Mouse (Mus musculus): ENCODE measurements around the gene Ppm1l.

The Ppm1l gene

DNA sequence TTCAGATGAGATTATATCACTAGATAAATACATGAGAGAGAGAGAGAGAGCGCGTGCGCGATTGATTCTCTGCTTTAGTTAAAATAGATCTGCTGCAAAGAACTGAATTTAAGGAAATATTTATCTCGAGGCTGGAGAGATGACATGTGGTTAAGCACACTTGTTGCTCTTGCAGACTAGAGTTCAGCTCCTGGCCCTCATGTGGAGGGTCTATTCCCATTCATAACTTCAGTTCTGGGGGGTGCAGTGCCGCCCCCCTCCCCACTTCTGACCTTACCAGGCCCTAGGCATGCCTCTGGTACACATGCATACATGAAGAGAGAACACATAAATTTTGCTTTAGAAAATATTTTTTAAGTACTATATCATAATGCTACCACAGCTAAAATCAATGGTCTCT, 280.6 kb downstream of the Ppm1l start:
- DNase-seq (ENCODE audit: low spot score in 2 of 2): no peak

DNA sequence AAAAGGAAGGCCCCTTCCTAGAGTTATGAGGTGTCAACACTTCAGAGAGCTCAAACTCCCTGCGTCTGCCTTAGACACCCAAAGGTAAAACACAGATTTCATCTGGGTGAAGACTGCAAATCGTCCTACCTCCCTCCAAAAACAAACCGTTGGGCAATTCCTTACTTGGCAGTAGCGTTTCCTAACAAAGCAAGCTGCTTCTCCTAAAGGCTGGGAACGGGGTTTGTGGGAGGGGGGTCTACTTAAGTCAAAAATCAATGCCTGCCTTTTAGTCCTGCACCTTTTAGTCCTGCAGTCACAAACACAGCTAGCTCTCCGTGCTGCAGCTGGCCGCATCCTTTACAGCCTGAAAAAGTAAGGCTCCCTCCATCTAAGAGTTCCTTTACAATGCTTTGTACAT, 281.2 kb downstream of the Ppm1l start:
- DNase-seq (ENCODE audit: low spot score in 2 of 2): no peak

DNA sequence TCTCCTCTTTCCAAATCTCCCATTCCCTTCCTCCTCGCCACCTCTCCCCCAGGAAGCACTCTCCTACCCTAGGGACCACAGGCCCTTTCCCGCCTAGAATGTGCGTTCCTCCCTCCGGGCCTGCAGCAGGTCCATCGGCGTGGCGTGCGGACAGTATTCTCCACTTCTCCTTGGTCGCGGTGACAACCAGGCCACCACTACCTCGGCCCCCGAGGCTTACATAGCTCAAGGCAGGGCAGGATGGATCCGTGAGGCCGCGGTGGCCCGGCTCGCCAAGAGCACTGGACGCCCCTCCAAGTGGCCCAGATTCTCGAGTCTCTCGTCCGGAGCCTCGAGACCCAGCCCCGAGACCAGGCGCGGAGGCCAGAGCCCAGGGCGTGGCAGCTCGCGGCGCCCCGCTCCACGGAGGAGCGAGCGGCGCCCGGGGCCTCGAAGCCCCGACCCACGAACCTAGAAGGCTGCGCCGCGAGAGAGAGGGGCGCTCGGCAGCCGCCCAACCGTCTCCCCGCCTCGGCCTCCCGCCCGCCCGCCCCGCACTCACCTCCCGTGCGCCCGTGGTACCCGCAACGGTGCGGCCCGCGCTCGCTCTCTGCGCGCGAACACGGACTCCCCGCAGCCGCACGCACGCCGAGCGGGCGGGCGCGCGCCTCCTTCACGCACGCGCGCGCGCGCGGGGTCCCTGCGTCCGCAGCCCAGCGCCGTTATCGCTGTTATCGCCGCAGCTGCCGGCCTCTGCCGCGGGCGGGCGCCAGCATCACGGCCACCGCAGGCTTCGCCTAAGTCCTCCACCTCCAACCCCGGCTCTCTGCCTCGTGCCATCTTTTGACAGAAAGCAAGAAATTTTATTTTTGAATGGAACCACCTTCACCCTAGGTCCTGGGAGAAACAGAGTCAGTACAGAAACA, 281.9 kb downstream of the Ppm1l start, which contains the start of gene B3galnt1:
B3galnt1 (minus strand) TSS at position 700 of the 905 bp plus-strand sequence.
- peak; percentile 33 to 59 for DNase-seq (ENCODE audit: low spot score in 2 of 2)

DNA sequence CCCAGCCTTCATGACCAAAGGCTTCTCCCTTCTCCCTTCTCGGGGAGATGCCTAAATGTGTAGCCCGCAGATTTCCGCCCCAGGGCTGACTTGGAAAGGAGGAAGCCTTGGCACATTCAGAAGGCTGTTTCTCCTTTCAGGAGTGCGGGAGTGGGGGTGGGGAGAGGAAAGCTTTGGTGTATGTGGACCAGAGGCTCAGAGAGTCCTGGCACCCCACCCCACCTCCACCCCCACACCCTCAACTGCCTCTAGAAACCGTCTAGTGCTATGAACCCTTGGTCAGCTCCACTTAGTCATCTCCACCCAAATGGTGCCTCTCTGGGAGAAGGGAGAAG, 282.5 kb downstream of the Ppm1l start:
- no peak for DNase-seq (ENCODE audit: low spot score in 2 of 2)

DNA sequence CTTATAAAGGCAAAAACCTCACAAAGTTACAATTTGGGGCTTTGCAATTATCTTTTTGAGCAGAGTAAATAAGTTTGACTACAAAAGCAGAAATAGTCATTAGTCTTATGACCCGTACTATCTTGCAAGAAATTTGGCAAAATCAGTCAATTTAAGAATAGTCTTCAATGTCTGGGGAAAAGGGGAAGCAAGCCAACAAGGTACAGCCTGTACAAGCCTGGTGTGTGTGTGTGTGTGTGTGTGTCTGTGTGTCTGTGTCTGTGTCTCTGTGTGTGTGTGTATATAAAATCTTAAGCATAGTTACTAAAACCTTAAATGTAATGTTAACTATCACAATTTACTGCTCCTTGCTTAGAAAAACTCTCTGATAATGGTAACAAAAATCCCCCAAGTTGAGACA, 290.3 kb downstream of the Ppm1l start:
- no peak for DNase-seq (ENCODE audit: low spot score in 2 of 2)

DNA sequence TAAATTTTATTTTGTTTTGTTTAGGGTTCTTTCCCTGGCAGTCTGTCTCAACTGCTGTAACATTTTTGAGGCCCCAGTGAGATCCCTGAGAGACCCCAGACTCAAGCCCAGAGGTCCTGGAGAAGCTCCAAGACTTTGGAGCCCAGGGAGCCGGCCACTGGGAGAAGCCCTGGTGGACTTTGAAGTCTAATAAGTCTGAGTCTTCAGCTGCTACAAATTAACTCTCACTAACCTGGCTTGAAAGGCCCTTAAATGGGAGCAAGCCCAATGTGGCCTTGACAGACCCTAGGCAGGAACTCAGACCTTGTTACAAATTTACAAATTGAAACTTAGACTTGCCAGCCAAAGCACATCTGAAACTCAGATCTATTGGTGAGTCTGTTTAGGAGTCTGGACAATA, 290.8 kb downstream of the Ppm1l start:
- DNase-seq (ENCODE audit: low spot score in 2 of 2): no peak

DNA sequence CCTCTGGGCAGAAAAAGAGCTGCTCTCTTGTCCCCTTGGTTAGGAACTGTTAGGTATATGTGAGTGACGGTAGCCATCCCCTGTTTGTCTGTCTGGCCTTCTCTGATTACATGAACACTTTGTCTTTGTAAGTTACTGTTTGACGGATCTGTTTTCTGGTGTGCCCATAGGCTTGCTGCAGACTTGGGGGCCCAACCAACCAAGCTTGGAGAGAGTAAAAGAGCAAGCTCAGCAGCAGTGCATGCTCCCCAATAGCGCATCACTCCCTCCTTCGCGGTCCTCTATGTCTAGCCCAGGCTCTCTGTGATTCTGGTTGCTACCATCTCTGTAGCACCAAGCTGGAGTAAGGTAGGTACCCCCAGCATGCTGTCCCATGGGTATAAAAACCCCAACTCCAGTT, 291.2 kb downstream of the Ppm1l start:
- no peak for DNase-seq (ENCODE audit: low spot score in 2 of 2)
